Mouse (Mus musculus) stomach, postnatal 0 days (tissue): ENCODE results near the gene Zic4.

ENCODE experiments used
- CTCF ChIP-seq: IDR thresholded peaks from 2 replicates; pipeline ENCODE4 v1.5.1; 2016; ENCODE audit warnings: antibody characterized with exemption, low read depth, mild to moderate bottlenecking, moderate library complexity
- EP300 ChIP-seq: optimal IDR thresholded peaks from 2 replicates; pipeline ENCODE3; 2016; ENCODE audit warnings: antibody characterized with exemption

GRCm38 (mm10) chr9:91357321-91357720, 4.9 kb upstream of the Zic4 start:
- TF ChIP-seq EP300: no peak
- TF ChIP-seq CTCF: no peak
